Mouse (Mus musculus): ENCODE measurements around the gene Tyro3.

Tyro3 gene

DNA sequence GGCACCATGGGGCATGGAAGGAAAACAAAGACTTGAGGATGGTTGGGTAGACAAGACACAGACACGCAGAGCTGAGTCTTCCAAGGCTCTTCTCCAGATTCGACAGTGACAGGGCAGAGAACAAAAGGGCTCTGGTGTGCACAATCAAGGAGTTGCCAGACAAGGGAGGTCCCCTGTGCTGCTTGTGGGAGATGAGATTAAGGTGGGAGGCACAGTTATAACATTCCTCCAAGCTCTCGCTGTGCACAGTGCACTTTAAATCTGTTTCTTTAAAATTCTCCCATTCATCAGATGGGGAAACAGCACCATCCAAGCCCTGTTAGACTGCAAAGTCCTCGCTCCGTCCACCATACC is 6.7 kb downstream of the Tyro3 start:
- DNase-seq (ENCODE audit: low spot score in 2 of 2) = no peak

DNA sequence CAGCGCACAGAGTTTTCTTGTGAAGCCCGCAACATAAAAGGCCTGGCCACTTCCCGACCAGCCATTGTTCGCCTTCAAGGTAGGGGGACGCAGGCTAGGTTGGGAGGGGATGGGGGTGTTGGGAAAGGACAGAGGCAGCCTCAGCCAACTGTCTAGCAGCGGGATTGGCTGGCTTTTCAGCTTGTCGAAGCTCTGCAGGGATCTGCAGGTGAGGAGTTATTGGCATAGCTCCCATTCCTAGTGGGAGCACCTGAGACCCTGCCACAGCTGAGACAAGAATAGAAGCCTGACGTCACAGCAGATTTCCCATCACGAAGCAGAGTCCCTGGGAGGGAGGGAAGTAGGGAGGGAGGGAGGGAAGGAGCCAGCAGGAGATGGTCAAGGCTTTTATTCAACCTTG is 7.2 kb downstream of the Tyro3 start:
- DNase-seq (ENCODE audit: low spot score in 2 of 2) = no peak

DNA sequence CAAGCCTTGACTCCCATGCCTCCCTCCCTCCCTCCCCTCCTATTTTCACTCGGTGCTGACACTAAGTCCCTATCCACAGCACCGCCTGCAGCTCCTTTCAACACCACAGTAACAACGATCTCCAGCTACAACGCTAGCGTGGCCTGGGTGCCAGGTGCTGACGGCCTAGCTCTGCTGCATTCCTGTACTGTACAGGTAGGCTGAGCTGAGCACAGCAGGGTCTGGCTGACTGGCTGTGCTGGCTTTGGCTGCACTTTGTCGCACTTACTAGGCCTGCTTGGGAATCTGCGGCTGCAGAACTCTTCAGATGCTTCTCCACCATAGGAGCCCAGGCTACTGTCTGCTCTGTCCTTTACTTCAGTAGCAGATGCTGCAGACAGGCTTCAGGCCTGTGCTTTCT is 8.0 kb downstream of the Tyro3 start:
- no peak for DNase-seq (ENCODE audit: low spot score in 2 of 2)

DNA sequence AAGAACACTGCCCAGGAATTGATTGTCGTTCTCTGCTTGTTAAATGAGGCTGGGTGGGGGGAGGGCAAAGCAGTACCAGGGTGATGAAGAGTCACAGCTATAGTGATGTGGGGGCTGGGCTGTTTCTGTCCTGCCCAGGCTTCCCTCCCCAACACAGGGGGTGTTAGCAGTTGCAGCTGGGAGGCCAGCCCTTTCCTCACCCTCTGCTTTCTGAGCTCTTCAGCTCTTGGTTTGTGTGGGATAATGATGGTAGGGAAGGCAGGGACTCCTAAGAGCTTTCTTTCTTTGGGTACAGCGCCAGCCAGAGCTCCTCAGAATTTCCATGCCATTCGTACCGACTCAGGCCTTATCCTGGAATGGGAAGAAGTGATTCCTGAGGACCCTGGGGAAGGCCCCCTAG is 10.9 kb downstream of the Tyro3 start:
- DNase-seq (ENCODE audit: low spot score in 2 of 2) = no peak

DNA sequence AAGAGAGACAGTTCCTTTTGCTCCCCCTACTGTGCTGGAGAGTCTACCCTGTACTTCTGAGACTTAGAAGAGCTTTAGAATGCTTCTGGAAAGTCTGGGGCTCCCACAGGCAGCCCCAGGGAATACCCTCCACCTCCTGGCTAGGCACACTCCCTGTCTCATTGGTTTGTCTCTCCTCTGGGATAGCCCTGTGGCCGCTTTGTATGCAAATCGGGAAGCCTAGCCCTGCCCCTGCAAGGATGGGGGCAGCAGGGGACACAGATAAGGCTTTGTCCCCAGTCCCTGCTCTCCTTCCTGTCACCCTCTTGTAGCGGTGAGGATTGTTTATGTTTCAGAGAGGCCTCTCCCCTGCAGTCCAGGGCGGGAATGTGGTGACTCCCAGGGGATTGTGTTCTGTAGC is 11.3 kb downstream of the Tyro3 start:
- no peak for DNase-seq (ENCODE audit: low spot score in 2 of 2)

DNA sequence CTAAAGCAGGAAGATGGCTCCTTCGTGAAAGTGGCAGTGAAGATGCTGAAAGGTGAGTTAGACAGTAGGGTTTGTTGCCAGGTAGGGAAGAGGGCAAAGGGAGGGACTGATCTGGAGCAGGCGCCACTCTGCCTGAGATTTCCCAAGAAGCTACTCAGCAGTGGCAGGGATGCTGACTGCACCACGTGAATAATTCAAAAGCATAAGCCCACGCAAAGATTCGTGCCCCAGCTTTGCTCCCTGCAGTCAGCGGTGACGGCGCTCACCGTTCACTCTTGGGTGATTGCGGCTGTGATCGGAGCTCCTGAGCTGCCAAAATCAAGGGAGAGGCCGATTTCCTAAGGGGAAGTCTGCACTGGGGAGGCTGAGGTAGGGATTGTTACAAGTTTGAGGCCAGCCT is 13.4 kb downstream of the Tyro3 start:
- no peak for DNase-seq (ENCODE audit: low spot score in 2 of 2)

DNA sequence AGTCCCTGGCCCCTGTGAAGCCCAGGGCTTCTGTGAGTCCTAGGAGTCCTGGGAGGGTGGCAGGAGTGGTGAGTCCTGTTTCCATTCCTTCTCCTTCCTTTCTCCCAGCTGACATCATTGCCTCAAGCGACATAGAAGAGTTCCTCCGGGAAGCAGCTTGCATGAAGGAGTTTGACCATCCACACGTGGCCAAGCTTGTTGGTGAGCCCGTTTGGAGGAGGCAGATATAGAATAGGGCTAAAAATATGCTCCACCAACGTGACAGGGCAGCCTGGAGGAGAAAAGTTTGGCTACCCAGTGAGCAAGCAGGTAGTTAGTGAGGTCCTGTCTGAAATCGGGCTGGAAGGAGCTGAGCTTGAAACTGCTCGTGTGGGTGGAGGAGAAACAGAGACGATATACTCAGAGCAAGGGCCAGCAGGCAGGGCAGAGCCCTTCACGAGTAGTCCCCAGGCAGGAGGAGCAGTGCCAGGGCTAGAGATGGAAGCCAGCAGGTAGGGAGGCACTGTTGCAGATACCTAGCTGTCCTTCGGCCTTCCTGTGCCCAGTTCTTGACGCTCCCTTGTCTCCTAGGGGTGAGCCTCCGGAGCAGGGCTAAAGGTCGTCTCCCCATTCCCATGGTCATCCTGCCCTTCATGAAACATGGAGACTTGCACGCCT is 14.1 kb downstream of the Tyro3 start:
- DNase-seq (ENCODE audit: low spot score in 2 of 2) = no peak

DNA sequence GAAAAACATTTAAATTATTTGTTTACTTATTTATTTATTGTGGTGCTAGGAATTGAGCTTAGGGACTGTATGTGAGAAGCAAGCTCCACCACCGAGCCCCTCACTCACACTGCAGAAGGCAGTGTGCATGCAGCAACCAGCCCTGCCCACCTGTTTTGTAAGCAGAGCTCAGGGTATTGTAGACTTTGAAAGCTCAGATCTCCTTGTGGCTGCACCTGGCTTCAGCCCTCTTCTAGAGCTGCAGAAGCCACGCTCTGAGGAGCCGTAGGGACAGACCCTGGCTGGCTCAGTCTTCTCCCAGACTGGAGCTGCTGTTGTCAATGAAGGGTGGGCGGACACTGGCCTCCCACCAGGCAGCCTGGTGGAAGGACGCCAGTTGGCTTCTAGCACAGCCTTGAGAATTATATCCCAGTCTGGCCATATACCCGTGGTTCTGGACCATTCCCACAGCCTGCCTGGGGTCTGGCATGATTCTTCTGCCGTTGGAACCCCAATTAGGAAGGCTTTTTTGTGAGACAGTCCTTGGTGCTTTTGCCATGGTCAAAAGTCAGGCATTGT is 16.9 kb downstream of the Tyro3 start:
- no peak for DNase-seq (ENCODE audit: low spot score in 2 of 2)

DNA sequence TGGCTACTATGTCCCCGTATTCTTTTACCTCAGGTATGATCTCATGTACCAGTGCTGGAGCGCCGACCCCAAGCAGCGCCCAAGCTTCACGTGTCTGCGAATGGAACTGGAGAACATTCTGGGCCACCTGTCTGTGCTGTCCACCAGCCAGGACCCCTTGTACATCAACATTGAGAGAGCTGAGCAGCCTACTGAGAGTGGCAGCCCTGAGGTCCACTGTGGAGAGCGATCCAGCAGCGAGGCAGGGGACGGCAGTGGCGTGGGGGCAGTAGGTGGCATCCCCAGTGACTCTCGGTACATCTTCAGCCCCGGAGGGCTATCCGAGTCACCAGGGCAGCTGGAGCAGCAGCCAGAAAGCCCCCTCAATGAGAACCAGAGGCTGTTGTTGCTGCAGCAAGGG is 19.1 kb downstream of the Tyro3 start:
- DNase-seq (ENCODE audit: low spot score in 2 of 2) = no peak

DNA sequence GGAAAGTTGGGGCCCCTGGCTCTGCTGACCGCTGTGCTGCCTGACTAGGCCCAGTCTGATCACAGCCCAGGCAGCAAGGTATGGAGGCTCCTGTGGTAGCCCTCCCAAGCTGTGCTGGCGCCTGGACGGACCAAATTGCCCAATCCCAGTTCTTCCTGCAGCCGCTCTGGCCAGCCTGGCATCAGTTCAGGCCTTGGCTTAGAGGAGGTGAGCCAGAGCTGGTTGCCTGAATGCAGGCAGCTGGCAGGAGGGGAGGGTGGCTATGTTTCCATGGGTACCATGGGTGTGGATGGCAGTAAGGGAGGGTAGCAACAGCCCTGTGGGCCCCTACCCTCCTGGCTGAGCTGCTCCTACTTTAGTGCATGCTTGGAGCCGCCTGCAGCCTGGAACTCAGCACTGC is 19.5 kb downstream of the Tyro3 start:
- no peak for DNase-seq (ENCODE audit: low spot score in 2 of 2)

DNA sequence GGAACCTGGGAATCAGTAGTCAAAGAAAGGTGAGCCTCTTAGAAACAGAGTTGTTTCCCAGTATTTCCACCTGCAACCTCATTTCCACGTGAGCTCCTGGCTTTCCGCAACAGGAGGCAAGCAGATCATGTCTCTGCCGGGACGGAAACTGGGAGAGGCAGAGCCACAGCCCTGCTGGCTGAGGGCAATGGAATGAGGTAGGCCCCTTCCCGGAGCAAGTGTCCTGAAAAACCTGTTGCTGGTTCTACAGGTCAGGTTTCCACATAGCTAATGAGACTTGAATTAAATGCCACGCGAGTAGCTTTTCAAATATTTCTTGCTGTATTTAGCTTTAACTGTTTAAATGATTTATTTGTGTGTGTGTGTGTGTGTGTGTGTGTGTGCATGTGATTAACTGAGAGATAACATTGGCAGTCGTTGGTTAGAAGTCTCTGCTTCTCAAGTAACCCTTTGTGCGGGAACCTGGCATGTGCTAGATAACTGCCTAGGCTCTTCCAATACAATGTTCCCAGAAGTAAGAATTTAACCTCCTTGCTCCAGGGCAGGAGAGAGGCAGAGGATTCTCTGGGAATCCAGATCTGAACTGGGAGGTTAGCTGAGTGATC is 21.2 kb downstream of the Tyro3 start:
- no peak for DNase-seq (ENCODE audit: low spot score in 2 of 2)

DNA sequence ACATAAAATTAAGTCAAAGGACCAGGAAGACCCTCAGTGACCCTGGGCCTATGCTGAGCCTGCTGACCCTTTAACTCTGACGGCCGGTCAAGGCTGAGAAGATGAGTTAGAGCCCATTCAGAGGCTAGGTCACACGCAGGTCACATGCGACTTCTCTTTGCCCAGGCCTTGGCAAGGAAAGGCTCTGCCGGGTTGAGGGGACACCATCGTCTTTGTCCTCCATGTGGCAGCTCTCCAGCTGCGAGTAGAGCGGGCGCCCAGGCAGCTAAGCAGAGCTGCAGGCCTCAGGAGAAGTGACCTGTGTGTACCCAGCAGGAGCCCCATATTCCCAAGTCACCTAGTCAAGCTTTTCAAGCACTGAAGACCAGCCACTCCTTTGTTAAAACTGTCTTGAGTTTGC is 23.6 kb downstream of the Tyro3 start:
- no peak for DNase-seq (ENCODE audit: low spot score in 2 of 2)

DNA sequence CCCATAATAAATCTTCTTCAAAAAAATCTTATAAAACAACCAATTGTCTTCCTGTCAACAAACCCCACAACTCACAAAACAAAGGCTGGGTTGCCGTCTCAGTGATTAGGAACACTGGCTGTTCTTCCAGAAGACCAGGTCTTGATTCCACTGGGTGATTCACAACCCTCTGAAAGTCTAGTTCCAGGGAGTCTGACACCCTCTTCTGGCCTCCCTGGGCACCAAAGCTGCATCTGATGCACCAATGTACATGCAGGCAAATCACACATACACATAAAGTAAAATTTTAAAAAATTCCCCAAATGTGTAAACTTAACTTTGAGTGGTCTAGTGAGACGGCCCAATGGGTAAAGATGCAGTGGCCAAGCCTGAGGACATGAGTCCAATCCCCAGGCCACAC is 33.0 kb downstream of the Tyro3 start:
- no peak for DNase-seq (ENCODE audit: low spot score in 2 of 2)

DNA sequence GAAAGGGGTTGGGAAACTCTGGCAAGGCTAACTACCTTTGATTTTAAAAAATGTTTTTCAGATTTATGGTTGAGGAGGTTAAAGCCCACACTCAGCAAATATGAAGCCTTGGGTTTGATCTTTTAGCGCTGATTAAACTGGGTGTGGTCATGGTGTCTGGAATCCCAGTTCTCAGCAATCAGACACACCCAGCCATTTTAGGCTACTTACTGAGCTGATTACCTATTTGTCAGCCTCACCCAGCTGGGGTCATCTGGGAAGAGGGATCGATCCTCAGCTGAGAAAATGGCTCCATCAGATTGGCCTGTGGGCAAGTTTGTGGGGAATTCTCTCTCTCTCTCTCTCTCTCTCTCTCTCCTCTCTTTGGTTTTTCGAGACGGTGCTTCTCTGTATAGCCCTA is 36.7 kb downstream of the Tyro3 start:
- no peak for DNase-seq (ENCODE audit: low spot score in 2 of 2)

DNA sequence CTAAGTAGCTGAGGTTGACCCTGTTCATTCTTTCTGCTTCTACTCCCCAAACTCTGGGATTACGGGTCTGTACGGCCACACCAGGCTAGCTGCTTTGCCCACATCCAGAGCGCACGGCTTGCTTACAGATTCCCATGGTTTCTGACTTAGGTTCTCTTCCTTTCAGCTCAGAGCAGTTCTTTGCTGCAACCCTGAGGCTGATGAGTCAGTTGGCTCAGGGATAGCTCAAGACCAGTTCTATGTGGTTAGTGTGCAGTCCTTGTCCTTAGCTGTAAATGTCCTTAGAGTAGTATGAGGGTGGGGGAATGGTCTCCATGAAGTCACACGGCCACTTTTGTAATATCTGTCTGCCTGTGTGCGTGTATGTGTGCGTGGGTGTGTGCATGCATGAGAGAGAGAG is 40.1 kb downstream of the Tyro3 start:
- no peak for DNase-seq (ENCODE audit: low spot score in 2 of 2)

DNA sequence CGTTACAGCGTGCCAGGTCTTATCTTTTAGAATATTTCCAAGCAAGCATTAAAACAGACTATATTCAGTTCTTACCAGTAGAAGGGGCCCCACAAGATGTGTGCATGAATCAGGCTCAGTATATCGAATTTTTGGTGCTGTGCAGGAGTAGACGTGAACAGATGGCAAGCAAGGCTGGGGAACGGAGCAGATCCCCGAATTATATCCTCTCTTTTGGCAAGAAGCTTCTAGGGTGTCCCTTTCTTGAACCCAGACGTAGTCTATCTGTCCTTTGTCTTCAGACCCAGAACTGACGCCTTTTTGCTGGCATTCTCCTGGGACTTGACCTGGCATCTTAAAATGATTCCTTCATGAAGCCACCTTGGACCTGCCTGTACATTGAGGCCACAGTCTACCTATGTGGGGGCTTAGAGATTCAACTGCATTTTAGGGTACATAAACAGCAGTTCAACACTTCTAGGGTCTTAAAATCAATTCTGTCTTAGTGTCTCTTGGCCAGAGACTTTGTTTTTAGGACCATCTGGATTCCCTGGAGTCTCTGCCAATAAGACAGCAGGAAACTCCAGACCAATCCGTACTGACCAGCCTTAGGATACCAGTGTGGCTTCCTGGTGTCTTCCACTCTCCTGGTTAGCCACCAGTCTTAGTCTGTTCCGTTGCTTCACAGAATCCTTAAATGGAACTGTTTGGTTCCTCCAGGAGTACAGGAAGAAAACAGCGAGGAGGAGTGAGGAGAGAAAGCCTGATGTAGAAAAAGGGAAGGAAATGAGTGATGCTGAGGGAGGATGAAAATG is 41.0 kb downstream of the Tyro3 start:
- no peak for DNase-seq (ENCODE audit: low spot score in 2 of 2)

DNA sequence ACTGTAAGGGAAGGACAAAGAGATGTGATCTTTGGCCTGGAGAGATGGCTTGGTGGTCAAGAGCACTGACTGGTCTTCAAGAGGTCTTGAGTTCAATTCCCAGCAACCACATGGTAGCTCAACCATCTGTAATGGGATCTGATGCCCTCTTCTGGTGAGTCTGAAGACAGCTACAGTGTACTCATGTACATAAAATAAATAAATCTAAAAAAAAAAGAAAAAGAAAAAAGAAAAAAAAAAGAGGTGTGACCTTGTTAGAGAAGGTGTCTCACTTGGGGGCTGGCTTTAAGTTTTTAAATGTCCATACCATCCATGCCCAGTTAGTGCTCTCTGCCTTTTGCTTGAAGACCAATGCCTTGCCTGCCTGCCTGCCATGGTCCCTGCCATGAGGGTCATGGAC is 42.5 kb downstream of the Tyro3 start:
- no peak for DNase-seq (ENCODE audit: low spot score in 2 of 2)

DNA sequence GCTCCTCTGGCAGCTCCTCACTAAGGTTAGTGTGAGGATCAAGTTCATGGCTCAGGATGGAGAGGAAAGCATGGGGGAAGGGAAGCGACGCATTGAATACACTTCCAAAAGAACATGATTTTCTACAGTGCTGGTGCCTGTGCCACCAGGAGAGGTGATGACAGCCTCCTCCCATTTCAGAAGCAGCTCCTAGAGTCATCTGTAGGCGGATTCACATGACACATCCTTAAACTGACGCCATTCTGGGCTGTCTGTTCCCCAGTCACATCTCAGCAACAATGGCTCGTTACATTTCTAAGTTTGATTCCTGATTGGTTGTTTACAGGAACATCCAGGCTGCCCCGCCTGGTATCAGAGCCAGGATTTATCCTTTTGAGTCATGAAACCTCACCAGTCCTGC is 44.5 kb downstream of the Tyro3 start:
- DNase-seq (ENCODE audit: low spot score in 2 of 2) = no peak

DNA sequence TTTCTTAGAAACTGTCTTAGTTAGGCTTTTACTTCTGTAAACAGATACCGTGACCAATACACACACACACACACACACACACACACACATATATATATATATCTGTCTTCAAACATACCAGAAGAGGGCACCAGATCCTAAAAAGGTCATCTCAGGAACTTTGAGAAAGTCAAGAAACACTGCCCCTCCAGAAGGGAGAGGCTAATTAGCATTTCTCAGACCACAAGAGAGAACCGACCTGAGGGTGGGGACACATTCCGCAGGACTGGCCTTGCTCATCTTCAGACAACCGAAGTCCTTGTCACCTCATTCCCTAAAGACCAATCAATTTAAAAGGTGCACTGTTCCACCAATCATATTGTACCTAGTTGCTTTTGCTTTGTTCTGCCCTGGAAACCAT is 46.0 kb downstream of the Tyro3 start:
- DNase-seq (ENCODE audit: low spot score in 2 of 2) = no peak

DNA sequence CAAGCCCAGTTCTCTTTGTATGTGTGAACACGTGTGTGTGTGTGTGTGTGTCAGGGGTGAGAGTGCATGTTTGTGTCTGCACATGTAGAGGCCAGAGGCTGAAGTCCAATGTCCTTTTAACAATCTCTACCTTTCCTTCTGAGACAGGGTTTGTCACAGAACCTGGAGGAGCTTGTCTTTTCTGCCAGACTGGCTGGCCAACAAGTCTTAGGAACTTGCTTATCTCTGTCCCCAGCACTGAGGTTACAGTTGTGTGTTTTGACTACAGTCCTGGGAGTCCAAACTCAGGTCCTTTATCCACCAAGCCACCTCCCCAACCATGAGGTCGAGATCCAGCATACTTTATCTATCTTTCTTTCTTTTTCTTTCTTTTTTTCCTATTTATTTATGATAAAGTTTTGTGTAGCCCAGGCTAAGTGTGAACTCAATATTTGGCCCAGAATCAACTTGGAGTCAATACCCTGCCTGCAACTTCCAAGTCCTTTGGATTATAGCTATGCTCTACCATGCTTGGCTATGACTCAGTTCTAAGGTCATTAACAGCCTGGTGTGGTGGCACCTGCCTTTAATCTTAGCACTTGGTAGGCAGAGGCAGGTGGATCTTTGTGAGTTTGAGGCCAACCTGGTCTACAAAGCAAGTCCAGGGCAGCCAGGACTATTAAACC is 48.5 kb downstream of the Tyro3 start:
- DNase-seq (ENCODE audit: low spot score in 2 of 2) = no peak

DNA sequence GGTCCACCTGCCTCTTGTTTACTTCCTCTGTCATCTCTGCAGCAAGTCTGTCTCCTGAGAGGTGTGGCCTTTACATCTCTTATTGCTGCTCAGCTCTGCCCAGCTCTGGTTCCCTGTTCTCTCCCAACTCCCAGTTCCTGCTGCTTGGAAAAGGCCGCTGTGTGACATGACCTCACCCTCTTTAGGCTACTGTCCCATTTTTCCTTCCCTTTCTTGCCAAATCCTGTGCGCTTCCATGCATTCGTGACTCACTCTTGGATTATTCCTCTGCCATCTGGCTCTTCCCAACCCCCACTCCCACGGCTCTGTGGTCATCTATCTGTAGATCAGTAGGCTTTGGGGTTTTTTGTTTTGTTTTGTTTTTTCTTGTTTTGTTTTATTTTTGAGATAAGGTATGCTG is 49.4 kb downstream of the Tyro3 start:
- no peak for DNase-seq (ENCODE audit: low spot score in 2 of 2)

DNA sequence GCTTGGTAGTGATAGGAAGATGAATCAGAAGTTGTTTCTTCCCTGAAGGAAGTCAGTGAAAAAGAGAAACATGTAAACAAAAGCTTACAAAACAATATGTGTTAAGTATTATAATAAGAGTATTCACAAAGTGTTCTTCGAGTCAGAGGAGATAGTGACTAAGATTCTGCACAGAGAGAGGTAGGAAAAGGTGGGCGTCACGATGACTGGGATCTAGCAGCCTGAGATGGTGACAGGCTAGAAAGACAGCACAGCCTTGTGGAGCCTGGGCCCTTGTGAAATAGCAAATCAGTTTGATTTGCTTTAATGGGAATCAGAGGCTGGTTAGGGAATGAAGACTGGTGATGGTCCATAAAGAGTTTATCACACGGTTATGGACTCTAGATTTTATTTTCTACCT is 56.3 kb downstream of the Tyro3 start:
- DNase-seq (ENCODE audit: low spot score in 2 of 2) = no peak

All from spleen, postnatal 4 days (tissue).